Comparison of ENCODE assay signal across 23 mouse cellular contexts in the genomic region with DNA sequence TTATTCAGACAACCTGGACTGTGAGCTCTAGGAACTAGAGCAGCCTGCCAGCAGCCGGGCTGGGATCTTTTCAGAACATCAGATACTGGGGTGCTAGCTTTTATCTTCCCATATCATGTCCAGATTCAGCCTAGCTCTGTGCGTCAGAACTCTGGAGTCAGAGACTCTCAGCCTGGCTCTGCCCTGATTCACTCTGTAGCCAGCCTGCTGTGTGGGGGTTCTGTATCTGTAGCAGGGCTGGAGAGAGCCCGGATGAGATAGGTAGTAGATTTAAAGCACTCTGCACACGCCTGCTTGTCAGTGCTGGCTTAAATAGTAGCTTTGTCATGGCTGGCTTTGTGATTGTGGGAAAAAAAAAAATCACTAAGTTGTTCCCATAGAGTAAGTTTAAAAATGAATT. TPM values are rescaled to one million over a fixed set of nuclear protein-coding genes. Genes with fewer than 3 reads are reported as not detected.
DNase-seq lines count a peak whose midpoint lies in the region; ATAC-seq lines count a peak whose summit lies in the region.
"Had no signal": no experiment of that assay in that cellular context is flagged by ENCODE, and none has a peak within 500 bp of the region (broad histone marks: within the 10 kb centered on the region; RNA-seq: fewer than 3 reads in every experiment).

No protein-coding gene starts in this region.

- H3K36me3 ChIP-seq in forebrain, embryonic 16.5 days (ENCODE audit: control insufficient read depth, insufficient read depth), result no peaks in the 10 kb centered on the region
- no peaks in the 10 kb centered on the region for H3K36me3 ChIP-seq in forebrain, embryonic 11.5 days (ENCODE audit: control insufficient read depth, insufficient read depth, low read length)
- no peaks in the 10 kb centered on the region for H3K36me3 ChIP-seq in kidney, embryonic 15.5 days
- no peaks in the 10 kb centered on the region for H3K36me3 ChIP-seq in kidney, embryonic 14.5 days (ENCODE audit: control insufficient read depth, insufficient read depth, low read length)
- no peaks in the 10 kb centered on the region for H3K36me3 ChIP-seq in midbrain, embryonic 12.5 days
- H3K36me3 ChIP-seq in midbrain, embryonic 15.5 days (replicated peaks), result no peaks in the 10 kb centered on the region
- H3K36me3 ChIP-seq: hindbrain, embryonic 13.5 days; limb, embryonic 15.5 days; neural tube, embryonic 15.5 days; stomach, embryonic 15.5 days had no signal

- DNase-seq in forebrain, embryonic 11.5 days (ENCODE audit: low spot score), result no peak
- DNase-seq in brain, adult 2 months (ENCODE audit: low read depth, low spot score), result peak; percentile 67
- DNase-seq in urinary bladder, postnatal 36 days (ENCODE audit: low spot score in 2 of 2), result no peak
- DNase-seq: adrenal gland, postnatal 10 days; cerebellum, adult 8-10 months; forebrain, postnatal 0 days; gastrocnemius, postnatal 36 days; heart, postnatal 10 days; kidney, adult 11 months; left cerebral cortex, postnatal 4 days; lung, postnatal 10 days; right cerebral cortex, postnatal 4 days had no signal

- H3K4me3 ChIP-seq in forebrain, embryonic 16.5 days (replicated peaks; ENCODE audit: low read length), result no peak overlapping the region
- no peak overlapping the region for H3K4me3 ChIP-seq in forebrain, embryonic 11.5 days (ENCODE audit: low read depth, low read length)
- no peak overlapping the region for H3K4me3 ChIP-seq in kidney, embryonic 15.5 days (replicated peaks)
- no peak overlapping the region for H3K4me3 ChIP-seq in kidney, embryonic 14.5 days (ENCODE audit: low read length)
- no peak overlapping the region for H3K4me3 ChIP-seq in midbrain, embryonic 12.5 days
- no peak overlapping the region for H3K4me3 ChIP-seq in midbrain, embryonic 15.5 days
- H3K4me3 ChIP-seq: hindbrain, embryonic 13.5 days; limb, embryonic 15.5 days; neural tube, embryonic 15.5 days; stomach, embryonic 15.5 days had no signal

- H3K27ac ChIP-seq in forebrain, embryonic 16.5 days (ENCODE audit: low read length), result 0 out of 2 replicates have a peak overlapping the region, but pooled peaks have one; percentile 3
- H3K27ac ChIP-seq in forebrain, embryonic 11.5 days (ENCODE audit: low read depth, low read length), result no peak overlapping the region
- peak overlapping the region; percentile 18; the same call in 1 of the 2 replicates for H3K27ac ChIP-seq in kidney, embryonic 15.5 days
- no peak overlapping the region for H3K27ac ChIP-seq in kidney, embryonic 14.5 days (ENCODE audit: low read depth, low read length)
- H3K27ac ChIP-seq in midbrain, embryonic 12.5 days (replicated peaks), result 0 out of 2 replicates have a peak overlapping the region, but pooled peaks have one; percentile 25
- no peak overlapping the region for H3K27ac ChIP-seq in midbrain, embryonic 15.5 days
- H3K27ac ChIP-seq: hindbrain, embryonic 13.5 days; kidney, postnatal 0 days; limb, embryonic 15.5 days; neural tube, embryonic 15.5 days; stomach, embryonic 15.5 days had no signal

- H3K27me3 ChIP-seq in forebrain, embryonic 16.5 days (replicated peaks; ENCODE audit: control insufficient read depth, insufficient read depth, low read length), result no peaks in the 10 kb centered on the region
- no peaks in the 10 kb centered on the region for H3K27me3 ChIP-seq in forebrain, embryonic 11.5 days (ENCODE audit: control insufficient read depth, insufficient read depth, low read length)
- no peaks in the 10 kb centered on the region for H3K27me3 ChIP-seq in kidney, embryonic 15.5 days
- H3K27me3 ChIP-seq in kidney, embryonic 14.5 days (ENCODE audit: control insufficient read depth, insufficient read depth, low read length), result no peaks in the 10 kb centered on the region
- H3K27me3 ChIP-seq in midbrain, embryonic 12.5 days, result no peaks in the 10 kb centered on the region
- no peaks in the 10 kb centered on the region for H3K27me3 ChIP-seq in midbrain, embryonic 15.5 days (replicated peaks)
- H3K27me3 ChIP-seq: hindbrain, embryonic 13.5 days; limb, embryonic 15.5 days; neural tube, embryonic 15.5 days; stomach, embryonic 15.5 days had no signal

- ATAC-seq in forebrain, embryonic 16.5 days, result no peak
- ATAC-seq in forebrain, embryonic 11.5 days (replicated peaks; ENCODE audit: low FRiP score), result no peak
- no peak for ATAC-seq in kidney, embryonic 15.5 days (replicated peaks; ENCODE audit: low FRiP score)
- ATAC-seq in kidney, embryonic 14.5 days (ENCODE audit: low FRiP score, low TSS enrichment), result no peak
- no peak for ATAC-seq in midbrain, embryonic 12.5 days (ENCODE audit: low FRiP score, low read depth)
- ATAC-seq in midbrain, embryonic 15.5 days (replicated peaks), result no peak
- ATAC-seq: forebrain, postnatal 0 days had no signal

- H3K4me2 ChIP-seq in forebrain, embryonic 16.5 days (ENCODE audit: low read length), result no peak overlapping the region
- H3K4me2 ChIP-seq in forebrain, embryonic 11.5 days (ENCODE audit: low read depth, low read length, severe bottlenecking), result no peak overlapping the region
- H3K4me2 ChIP-seq in kidney, embryonic 15.5 days, result no peak overlapping the region
- H3K4me2 ChIP-seq in kidney, embryonic 14.5 days (replicated peaks; ENCODE audit: low read depth, low read length), result no peak overlapping the region
- H3K4me2 ChIP-seq in midbrain, embryonic 12.5 days (replicated peaks), result no peak overlapping the region
- H3K4me2 ChIP-seq in midbrain, embryonic 15.5 days, result no peak overlapping the region
- H3K4me2 ChIP-seq: hindbrain, embryonic 13.5 days; limb, embryonic 15.5 days; neural tube, embryonic 15.5 days; stomach, embryonic 15.5 days had no signal

- H3K4me1 ChIP-seq in forebrain, embryonic 16.5 days (replicated peaks; ENCODE audit: control insufficient read depth, insufficient read depth, low read length), result no peaks in the 10 kb centered on the region
- H3K4me1 ChIP-seq in forebrain, embryonic 11.5 days (replicated peaks; ENCODE audit: control insufficient read depth, insufficient read depth, low read length), result no peaks in the 10 kb centered on the region
- peaks cover 8% of the 10 kb centered on the region; the same call in 1 of the 2 replicates for H3K4me1 ChIP-seq in kidney, embryonic 15.5 days
- no peaks in the 10 kb centered on the region for H3K4me1 ChIP-seq in kidney, embryonic 14.5 days (ENCODE audit: control insufficient read depth, insufficient read depth, low read length)
- 0 out of 2 replicates have a peak, but pooled peaks cover 4% of the 10 kb centered on the region for H3K4me1 ChIP-seq in midbrain, embryonic 12.5 days
- H3K4me1 ChIP-seq in midbrain, embryonic 15.5 days, result no peaks in the 10 kb centered on the region
- H3K4me1 ChIP-seq: hindbrain, embryonic 13.5 days; neural tube, embryonic 15.5 days; stomach, embryonic 15.5 days had no signal

- no peak overlapping the region for H3K9ac ChIP-seq in forebrain, embryonic 16.5 days (replicated peaks; ENCODE audit: low read depth, low read length)
- no peak overlapping the region for H3K9ac ChIP-seq in forebrain, embryonic 11.5 days (ENCODE audit: low read length)
- no peak overlapping the region for H3K9ac ChIP-seq in kidney, embryonic 15.5 days
- H3K9ac ChIP-seq in kidney, embryonic 14.5 days (ENCODE audit: low read depth, low read length), result no peak overlapping the region
- H3K9ac ChIP-seq in midbrain, embryonic 12.5 days (replicated peaks), result no peak overlapping the region
- no peak overlapping the region for H3K9ac ChIP-seq in midbrain, embryonic 15.5 days
- H3K9ac ChIP-seq: forebrain, postnatal 0 days; hindbrain, embryonic 13.5 days; limb, embryonic 15.5 days; neural tube, embryonic 15.5 days; stomach, embryonic 15.5 days had no signal

- WGBS in forebrain, embryonic 16.5 days, result 31% methylated on average over 4 of the region's 4 CpGs
- WGBS in forebrain, embryonic 11.5 days, result 45% methylated on average over 4 of the region's 4 CpGs
- 44% methylated on average over 4 of the region's 4 CpGs for WGBS in kidney, embryonic 15.5 days
- WGBS in kidney, embryonic 14.5 days, result 54% methylated on average over 4 of the region's 4 CpGs
- WGBS in midbrain, embryonic 12.5 days, result 54% methylated on average over 4 of the region's 4 CpGs
- 33% methylated on average over 4 of the region's 4 CpGs for WGBS in midbrain, embryonic 15.5 days

- no peaks in the 10 kb centered on the region for H3K9me3 ChIP-seq in forebrain, embryonic 16.5 days (ENCODE audit: control insufficient read depth, low read length)
- no peaks in the 10 kb centered on the region for H3K9me3 ChIP-seq in forebrain, embryonic 11.5 days (ENCODE audit: control insufficient read depth, low read length)
- H3K9me3 ChIP-seq in kidney, embryonic 15.5 days (replicated peaks), result no peaks in the 10 kb centered on the region; the same call in 1 of the 2 replicates
- peaks cover 3% of the 10 kb centered on the region; the same call in 1 of the 2 replicates for H3K9me3 ChIP-seq in kidney, embryonic 14.5 days (ENCODE audit: control insufficient read depth, low read length)
- no peaks in the 10 kb centered on the region for H3K9me3 ChIP-seq in midbrain, embryonic 12.5 days
- no peaks in the 10 kb centered on the region for H3K9me3 ChIP-seq in midbrain, embryonic 15.5 days
- H3K9me3 ChIP-seq: hindbrain, embryonic 13.5 days; limb, embryonic 15.5 days; neural tube, embryonic 15.5 days; stomach, embryonic 15.5 days had no signal

RNA-seq across cellular contexts. Expression of gene Dhx32, which starts 46.0 kb away (rescaled TPM):
- polyA plus RNA-seq in forebrain, embryonic 16.5 days (2015; fragmentation: Nextera tagmentation; extraction: Ambion mirVana), result 50.8 and 51.0 TPM in 2 replicates
- 75.4 and 78.6 TPM in 2 replicates for polyA plus RNA-seq in forebrain, embryonic 11.5 days (2014; fragmentation: Nextera tagmentation; extraction: Ambion mirVana)
- polyA plus RNA-seq in kidney, embryonic 15.5 days (2015; fragmentation: Nextera tagmentation; extraction: Ambion mirVana), result 19.7 and 21.3 TPM in 2 replicates
- polyA plus RNA-seq in kidney, embryonic 14.5 days (2014; fragmentation: Nextera tagmentation; extraction: Ambion mirVana), result 13.6 and 19.9 TPM in 2 replicates
- polyA plus RNA-seq in midbrain, embryonic 12.5 days (2016; fragmentation: Nextera tagmentation; extraction: Ambion mirVana), result 61.1 and 65.8 TPM in 2 replicates
- 42.6 and 43.6 TPM in 2 replicates for polyA plus RNA-seq in midbrain, embryonic 15.5 days (2015; fragmentation: Nextera tagmentation; extraction: Ambion mirVana)

RNA-seq across cellular contexts. Expression of gene Fank1, which starts 51.9 kb away (rescaled TPM):
- polyA plus RNA-seq in forebrain, embryonic 16.5 days (2015; fragmentation: Nextera tagmentation; extraction: Ambion mirVana), result 3.0 and 3.3 TPM in 2 replicates
- 1.5 and 1.7 TPM in 2 replicates for polyA plus RNA-seq in forebrain, embryonic 11.5 days (2014; fragmentation: Nextera tagmentation; extraction: Ambion mirVana)
- polyA plus RNA-seq in kidney, embryonic 15.5 days (2015; fragmentation: Nextera tagmentation; extraction: Ambion mirVana), result 0.23 and 0.37 TPM in 2 replicates
- 0.24 TPM in 1 of 2 replicates, not detected in the other for polyA plus RNA-seq in kidney, embryonic 14.5 days (2014; fragmentation: Nextera tagmentation; extraction: Ambion mirVana)
- polyA plus RNA-seq in midbrain, embryonic 12.5 days (2016; fragmentation: Nextera tagmentation; extraction: Ambion mirVana), result 2.2 and 2.6 TPM in 2 replicates
- polyA plus RNA-seq in midbrain, embryonic 15.5 days (2015; fragmentation: Nextera tagmentation; extraction: Ambion mirVana), result 4.0 and 5.5 TPM in 2 replicates
- polyA plus RNA-seq: limb, embryonic 15.5 days; liver, embryonic 16.5 days had no signal

Comparison
In these comparisons a context has a peak if more than half of its experiments do, and no peak if none do; other contexts are left out.
1. H3K27ac ChIP-seq: peak in forebrain, embryonic 16.5 days (single experiment), kidney, embryonic 15.5 days (single experiment) and midbrain, embryonic 12.5 days (single experiment); none in forebrain, embryonic 11.5 days (single experiment), kidney, embryonic 14.5 days (single experiment) and midbrain, embryonic 15.5 days (single experiment).